Mouse (Mus musculus): ENCODE data around the gene Tex46.

Tex46 gene

DNA sequence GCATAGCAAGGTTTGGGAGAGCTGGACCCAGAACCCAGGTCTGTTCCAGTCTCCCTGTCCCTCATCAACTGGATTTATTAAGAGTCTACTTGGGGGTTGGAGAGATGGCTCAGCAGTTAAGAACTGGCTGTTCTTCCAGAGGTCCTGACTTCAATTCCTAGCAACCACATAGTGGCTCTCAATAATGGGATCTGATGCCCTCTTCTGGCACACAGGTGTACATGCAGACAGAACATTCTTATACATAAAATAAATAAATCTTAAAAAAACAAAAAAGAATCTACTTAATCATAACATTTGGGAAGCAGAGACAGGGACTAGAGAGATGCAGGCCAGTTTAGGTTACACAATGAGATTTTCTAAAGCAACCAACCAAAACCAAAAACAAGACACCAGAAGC, 25.8 kb downstream of the Tex46 start:
- no peak for DNase-seq

DNA sequence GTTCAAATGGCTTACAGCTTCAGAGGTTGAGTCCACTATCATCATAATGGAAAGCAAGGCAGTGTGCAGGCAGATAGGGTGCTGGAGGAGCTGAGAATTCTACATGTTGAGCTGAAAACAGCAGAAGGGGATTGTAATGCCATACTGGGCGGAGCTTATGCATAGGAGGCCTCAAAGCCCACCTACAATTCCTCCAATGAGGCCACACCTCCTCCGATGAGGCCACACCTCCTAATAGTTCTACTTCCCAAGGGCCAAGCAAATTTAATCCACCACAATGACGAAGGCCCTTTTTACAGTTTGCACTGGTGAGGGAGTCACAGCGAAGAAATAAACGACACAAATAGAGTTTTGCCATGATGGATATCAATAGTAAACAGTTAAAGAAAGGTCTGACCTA, 26.3 kb downstream of the Tex46 start:
- DNase-seq = no peak

DNA sequence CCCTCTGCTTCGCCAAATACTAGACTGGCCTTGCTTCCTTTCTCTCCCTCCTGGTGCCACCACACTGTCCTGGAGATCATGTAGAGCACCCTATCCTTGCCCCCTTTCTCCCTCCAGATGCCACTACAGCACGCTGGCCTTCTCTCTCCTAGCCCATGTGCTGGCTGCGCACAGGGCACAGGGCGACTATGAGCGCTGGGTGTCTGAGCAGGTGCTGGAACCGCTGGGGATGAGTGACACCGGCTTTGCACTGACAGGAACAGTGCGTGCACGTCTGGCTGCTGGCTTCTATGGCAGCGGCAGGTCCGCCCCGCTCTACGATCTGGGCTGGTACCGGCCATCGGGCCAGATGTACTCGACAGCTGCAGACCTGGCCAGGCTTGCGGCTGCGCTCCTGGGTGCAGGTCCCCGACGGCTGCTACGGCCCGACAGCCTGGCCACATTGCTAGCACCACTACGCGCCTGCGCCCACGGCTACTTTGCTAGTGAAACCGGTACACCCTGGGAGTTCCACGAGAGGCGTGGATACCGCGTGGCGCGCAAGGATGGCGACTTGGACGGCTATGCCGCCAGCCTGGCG, 26.8 kb downstream of the Tex46 start:
- DNase-seq = no peak

DNA sequence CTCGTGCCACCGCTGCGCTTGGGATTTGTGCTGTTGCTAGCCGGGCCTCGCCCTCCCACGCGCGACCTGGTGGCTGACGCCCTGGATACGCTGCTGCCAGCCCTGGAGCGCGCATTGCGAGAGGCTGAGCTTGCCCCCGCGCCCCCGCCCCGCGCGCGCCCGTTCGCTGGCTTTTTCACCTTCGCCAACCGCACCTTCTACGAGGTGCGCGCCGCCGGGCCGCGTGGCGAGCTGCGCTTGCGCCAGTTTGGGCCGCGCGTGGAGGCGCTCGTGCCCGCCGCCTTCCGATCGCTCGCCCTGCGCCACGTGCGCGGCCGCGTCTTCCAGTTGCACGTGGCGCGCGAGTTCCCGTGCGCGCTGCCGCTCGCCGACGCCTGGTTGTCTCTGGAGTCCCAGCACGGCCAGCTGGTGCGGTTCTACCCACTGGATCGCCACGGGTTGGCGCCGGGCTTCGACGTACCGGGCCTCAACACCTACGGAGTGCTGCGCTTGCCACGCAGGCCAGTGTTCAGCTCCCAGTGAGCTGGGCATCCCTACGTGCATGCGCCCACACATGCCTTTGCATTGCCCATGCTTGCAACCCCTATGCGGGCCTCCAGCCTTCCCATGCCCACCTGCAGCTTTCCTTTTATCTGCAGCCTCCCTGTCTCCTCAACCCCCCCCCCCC, 27.5 kb downstream of the Tex46 start:
- peak; percentile 84 for DNase-seq

DNA sequence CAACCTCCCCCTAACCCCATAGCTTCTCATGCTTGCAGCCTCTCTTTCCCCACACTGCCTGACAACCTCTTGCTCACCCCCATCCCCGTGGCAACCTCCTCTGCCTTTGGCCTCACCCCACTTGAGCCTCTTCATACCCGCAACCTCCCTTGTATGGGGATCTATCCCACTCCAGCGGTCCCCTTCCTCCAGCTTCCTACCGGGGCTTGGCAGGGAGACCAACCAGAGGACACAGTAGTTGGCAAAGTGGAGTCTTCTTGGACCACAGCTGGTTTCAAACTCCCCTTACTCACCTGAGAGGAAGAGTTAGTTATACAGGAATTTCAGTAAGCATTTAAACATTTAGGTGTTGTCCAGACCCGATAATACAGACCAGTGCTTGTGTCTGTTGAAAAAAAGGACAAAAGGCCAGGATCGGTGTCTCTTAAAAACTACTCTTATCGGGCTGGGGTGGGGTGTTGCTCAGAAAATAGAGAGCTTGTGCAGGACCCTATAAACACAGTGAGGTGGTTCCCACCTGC, 28.1 kb downstream of the Tex46 start:
- DNase-seq = no peak

DNA sequence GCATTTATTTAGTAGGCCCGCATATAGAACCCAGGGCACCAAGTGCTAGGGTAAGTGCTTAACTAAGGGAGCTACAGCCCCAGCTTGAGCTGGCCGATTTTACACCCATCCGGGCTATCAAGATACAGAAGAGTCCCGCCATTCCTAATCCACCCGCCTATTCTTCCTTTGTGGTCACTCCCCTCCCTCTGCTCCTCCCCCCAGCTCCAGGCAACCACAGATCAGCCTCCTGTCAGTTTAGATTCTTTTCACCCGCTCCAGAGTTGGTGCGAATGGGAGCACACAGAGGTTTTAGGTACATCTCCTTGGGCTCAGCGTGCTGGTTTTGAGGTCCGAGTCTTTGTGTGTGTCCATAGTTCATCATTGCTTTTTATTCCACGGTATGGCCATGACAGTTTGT, 28.7 kb downstream of the Tex46 start:
- DNase-seq = no peak

DNA sequence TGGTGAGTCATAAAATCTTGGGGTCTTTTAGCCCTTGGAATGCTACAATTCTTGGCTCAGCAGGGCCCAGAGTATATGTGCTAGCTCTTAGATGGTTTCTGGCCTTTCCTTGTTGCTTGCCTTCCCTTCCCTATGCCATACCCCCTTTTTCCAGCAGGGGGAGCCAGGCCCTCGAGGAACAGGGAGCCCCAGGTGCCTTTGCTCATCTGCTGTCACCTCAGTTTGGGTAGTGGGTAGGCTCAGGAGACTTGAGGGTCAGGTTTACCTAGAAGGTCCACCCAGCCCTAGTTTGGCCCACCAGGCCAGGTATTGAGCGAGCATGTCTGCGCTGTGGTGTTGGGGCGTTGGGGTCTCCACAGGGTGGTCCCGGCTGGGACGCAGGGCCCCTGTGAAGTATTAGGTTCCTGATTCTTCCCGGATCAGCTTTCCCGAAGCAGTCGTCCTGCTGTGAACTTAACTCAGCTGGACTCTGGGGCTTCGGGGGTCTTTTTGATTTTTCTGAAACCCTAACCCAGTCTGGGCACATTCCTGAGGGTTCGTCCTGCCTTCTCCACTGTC, 38.8 kb downstream of the Tex46 start:
- peak; percentile 93 for DNase-seq

DNA sequence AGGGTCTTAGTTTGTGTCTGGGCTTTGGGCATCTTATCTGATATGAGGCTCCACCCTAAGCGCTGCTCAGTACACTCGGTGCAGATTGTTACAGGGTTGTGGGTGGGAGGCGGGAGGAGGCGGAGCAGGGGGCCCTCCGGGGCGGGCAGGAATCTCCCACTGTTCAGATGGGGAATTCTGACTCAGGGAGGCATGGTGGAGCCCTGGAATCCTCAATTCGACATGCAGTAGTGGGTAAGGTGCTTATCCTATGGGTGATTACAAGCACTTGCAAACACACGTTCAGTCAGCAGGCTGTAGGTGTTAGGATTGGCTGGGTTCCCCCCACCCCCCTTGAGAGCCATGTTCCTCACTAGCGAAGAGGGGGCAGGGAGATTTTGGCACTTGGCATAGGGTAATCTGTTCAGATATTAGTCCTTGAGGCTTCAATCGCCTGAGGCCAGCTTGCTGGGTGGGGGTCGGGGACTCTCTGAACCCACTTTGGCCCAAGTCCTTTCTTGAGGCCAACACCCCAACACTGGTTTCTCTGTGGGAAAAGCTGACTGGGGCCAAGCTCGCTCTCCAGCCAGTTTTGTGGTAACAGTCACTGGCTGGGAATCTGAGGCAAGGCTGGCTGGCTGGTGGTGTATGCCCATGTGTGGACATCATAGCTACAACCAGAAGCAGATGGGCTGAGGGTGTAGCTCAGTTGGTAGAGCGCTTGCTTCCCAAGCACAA, 39.4 kb downstream of the Tex46 start:
- no peak for DNase-seq

DNA sequence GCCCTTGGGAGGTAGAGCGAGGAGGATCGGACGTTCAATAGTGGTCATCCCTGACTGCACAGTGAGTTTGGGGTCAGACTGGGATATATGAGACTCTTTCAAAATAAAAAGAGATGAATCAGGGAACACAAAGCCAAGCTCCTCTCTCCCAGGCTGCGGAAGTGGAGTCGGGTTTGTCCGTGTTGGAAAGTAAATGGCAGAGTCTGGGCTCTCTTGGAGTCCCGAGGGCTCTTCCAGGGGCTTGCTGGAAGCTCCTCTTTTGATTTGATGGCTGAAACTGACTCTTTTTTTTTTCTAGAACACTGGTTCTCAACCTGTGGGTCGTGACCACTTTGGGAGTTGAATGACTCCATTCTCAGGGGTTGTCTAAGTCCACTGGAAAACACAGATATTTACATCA, 40.0 kb downstream of the Tex46 start:
- no peak for DNase-seq

DNA sequence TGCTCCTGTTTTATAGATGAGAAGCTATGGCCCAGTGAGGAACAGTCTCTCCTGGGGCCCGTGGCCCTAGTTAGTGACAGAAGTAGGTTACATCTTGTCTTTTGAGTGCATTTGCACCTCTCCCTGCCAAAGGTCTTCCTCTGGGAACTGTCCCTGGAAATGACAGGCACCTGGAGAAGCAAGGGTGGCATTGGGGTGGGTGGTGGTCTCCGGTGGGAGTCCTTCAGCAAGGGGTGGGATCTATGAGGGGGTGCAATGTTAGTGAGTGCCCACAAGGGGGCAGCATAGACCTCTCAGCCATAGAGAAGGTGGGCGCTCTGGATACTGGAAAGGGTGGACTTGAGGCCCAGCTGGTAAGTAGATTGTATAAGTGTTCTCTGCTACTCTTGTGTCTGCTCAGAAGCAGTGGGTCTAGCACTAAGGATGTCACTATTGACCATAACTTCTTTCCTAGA, 41.1 kb downstream of the Tex46 start:
- no peak for DNase-seq

DNA sequence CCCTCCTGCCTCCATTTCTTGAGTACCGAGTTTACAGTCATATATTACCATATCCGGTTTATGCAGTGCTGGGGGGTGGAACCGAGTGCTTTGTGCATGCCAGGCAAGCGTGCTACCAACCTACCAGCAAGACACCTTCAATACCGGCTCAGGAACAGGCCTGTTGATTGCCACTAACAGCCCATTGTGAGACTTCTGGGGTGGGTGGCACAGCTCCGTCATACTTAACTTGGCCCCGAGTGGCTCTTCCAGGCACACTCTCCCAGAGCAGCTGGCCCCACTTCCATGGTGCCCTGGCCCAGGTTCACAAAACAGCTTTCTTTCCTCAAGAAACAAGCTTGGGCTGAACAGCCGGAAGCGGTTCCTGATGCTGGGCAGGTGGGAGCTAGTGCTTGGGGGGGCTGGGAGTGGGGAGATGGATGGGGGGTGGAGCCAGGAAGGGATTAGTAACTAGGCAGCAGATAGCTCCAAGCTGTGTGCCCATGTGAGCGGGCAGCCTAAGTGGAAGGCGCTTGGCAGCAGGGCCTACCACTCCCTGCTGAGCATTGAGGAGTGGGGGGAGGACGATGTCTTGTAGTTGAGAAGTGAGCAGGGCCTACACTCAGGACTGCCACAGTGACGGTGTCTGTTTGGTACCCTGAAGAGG, 41.8 kb downstream of the Tex46 start:
- peak; percentile 49 for DNase-seq

DNA sequence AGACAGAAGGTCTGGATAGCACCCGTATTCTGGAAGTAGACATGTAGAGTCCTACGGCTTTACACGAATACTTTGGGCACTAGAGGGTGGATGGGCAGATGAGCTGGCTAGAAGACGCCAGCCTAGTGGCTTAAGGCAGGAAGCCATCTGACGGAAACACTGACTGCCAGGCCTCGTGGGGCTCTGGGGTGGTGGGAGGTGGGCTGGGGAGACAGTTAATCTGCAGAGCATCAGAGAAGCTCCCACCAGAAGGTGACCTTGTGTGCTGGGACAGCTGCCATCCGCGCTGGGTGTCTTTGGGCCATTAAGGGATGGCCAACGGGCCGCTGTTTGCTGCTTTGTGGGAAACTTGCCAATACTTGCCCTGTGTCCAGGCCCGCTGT, 42.3 kb downstream of the Tex46 start:
- DNase-seq = no peak

DNA sequence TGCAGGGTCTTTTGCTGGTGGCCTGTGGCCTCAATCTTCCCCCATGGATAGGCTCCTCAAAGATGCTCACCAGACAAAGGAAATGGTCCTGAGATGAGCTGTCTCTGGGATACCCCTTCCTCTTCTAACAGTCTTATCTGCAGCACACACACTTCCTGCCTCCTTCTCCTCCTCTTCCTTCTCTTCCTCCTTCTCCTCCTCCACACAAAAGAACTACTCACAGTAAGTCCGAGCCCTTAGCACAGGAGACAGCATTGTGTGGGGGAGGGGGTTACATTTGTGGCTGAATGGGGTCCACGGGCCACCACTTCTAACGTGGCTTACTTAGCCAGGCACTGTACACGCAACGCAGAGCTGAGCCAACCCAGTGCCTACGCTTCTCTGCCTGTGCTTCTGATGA, 42.8 kb downstream of the Tex46 start:
- DNase-seq = no peak

DNA sequence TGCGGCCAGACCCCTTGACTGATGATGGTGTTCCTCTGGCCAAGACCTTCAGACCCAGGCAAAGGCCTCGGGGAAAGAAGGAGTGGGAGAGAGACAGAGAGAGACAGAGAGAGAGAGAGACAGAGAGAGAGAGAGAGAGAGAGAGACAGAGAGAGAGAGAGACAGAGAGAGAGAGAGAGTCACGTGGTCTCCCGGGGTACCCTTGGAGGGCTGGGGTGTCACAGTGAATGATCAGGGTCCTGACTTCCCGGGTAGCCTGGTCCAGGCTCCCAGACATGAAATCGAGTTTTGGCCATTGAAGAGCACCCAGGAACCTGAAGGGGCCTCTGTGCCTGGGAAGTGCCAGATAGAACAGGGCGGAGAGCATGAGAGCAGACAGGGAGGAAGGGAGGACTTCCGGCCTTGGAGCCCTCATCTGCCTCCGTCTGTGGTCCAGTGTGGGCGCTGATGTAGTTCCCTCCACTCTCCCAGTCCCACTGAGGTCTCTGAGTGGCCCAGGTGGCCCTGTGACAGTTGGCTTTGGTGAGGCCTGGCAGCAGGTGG, 43.5 kb downstream of the Tex46 start:
- DNase-seq = no peak

DNA sequence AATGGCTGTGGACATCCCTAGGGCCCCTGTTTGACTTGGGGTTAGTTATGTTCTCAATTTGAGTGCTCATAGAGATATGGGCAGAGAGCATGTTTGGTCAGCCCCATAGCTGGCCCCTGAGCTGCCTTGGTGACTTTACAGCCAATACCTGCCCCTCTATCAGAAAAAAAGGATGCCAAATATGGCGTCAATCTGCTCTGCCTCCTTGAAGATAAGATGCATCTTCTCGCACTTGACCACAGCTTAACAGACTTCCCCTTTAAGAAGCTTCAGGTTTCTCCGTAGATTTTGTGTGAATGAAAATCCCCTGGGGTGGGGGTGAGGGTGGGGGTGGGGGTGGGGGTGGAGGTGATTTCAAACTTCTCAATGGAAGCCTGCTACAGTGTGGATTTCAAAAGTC, 47.7 kb downstream of the Tex46 start:
- no peak for DNase-seq

All from right cerebral cortex, postnatal 14 days (tissue).